Mouse (Mus musculus) brain, adult 2 months (tissue): ENCODE results near the gene Uspl1.
A peak's percentile ranks its signal among the peaks of the same experiment; 100 is the strongest.

Experiments used
- DNase-seq: peaks from one replicate; pipeline ENCODE4 v3.0.0; 2011; ENCODE audit warnings: low read depth, low spot score

Uspl1 gene

GRCm38 (mm10) chr5:149255522-149255921, 71.4 kb downstream of the Uspl1 start:
- no peak for DNase-seq

GRCm38 (mm10) chr5:149257518-149258281, 73.5 kb downstream of the Uspl1 start:
- peak; percentile 44 for DNase-seq

- peak; percentile 46 for DNase-seq
Observed at GRCm38 (mm10) chr5:149259093-149259492, 74.9 kb downstream of the Uspl1 start.

GRCm38 (mm10) chr5:149261449-149261848, 77.3 kb downstream of the Uspl1 start:
- DNase-seq, result no peak

GRCm38 (mm10) chr5:149261866-149262265, 77.7 kb downstream of the Uspl1 start:
- no peak for DNase-seq

GRCm38 (mm10) chr5:149264405-149264804, 80.3 kb downstream of the Uspl1 start, which contains the start of gene Alox5ap:
Gene Alox5ap, plus strand, starts transcription at chr5:149264767.
- DNase-seq, result no peak

GRCm38 (mm10) chr5:149264878-149265279, 80.7 kb downstream of the Uspl1 start:
- no peak for DNase-seq
